Mouse (Mus musculus): Measurements from ENCODE around the gene Olfr458. TPM values are rescaled to one million over a fixed set of nuclear protein-coding genes. Genes with fewer than 3 reads are reported as not detected.

The Olfr458 gene
- polyA plus RNA-seq, 1 experiment, result not detected

DNA sequence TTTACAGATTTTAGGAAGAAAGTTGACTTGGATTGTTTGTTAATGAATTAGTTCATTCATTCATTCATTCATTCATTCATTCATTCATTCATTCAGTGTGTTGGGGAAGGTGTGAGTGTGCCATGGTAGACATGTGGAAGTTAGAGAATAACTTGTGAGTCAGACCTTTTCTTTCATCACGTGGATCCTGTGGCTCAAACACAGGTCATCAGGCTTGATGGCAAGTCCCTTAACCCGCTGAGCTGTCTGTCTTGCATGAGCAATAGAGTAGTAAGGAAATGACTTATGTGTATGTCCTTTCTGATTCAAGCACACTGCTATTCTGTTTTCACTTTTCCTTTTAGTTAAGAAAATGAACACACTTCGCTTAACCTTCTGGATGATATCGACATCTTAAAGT, 5.5 kb upstream of the Olfr458 start:
- WGBS, result 85% methylated on average over 4 of the region's 4 CpGs

GRCm38 (mm10) chr6:42447381-42447780, 17.6 kb downstream of the Olfr458 start:
- TF ChIP-seq POLR2A (IDR thresholded peaks at IDR 0.05; ENCODE audit: borderline replicate concordance, control insufficient read depth, low read depth, low read length) (no peak), CTCF (IDR thresholded peaks at IDR 0.05; ENCODE audit: control insufficient read depth, insufficient read depth, low read length) (no peak)
- no peaks in the 10 kb centered on the region for H3K4me1 ChIP-seq (ENCODE audit: control insufficient read depth, insufficient read depth, low read length)
- H3K4me3 ChIP-seq (replicated peaks; ENCODE audit: control insufficient read depth, low read depth, low read length), result no peak overlapping the region
- no peak overlapping the region for H3K27ac ChIP-seq (ENCODE audit: control insufficient read depth, insufficient read depth, low read depth, low read length, poor library complexity)
- WGBS, result 70% methylated on average over 2 of the region's 2 CpGs

More for the DNA sequence above, 5.5 kb upstream of the Olfr458 start:
- no peak for TF ChIP-seq CTCF (IDR thresholded peaks at IDR 0.05; ENCODE audit: control insufficient read depth, insufficient read depth, low read length)
- no peak for TF ChIP-seq POLR2A (IDR thresholded peaks at IDR 0.05; ENCODE audit: borderline replicate concordance, control insufficient read depth, low read depth, low read length)
- Histone ChIP-seq H3K4me1 (ENCODE audit: control insufficient read depth, insufficient read depth, low read length) (no peaks in the 10 kb centered on the region), H3K4me3 (replicated peaks; ENCODE audit: control insufficient read depth, low read depth, low read length) (no peak overlapping the region), H3K27ac (ENCODE audit: control insufficient read depth, insufficient read depth, low read depth, low read length, poor library complexity) (no peak overlapping the region)

GRCm38 (mm10) chr6:42444491-42444890, 20.5 kb downstream of the Olfr458 start:
- no peak overlapping the region for H3K4me3 ChIP-seq (replicated peaks; ENCODE audit: control insufficient read depth, low read depth, low read length)
- no peak overlapping the region for H3K27ac ChIP-seq (ENCODE audit: control insufficient read depth, insufficient read depth, low read depth, low read length, poor library complexity)
- no peaks in the 10 kb centered on the region for H3K4me1 ChIP-seq (ENCODE audit: control insufficient read depth, insufficient read depth, low read length)
- WGBS, result 80% methylated on average over 2 of the region's 2 CpGs
- no peak for TF ChIP-seq CTCF (IDR thresholded peaks at IDR 0.05; ENCODE audit: control insufficient read depth, insufficient read depth, low read length)
- TF ChIP-seq POLR2A (IDR thresholded peaks at IDR 0.05; ENCODE audit: borderline replicate concordance, control insufficient read depth, low read depth, low read length), result no peak

- 70% methylated on average over 2 of the region's 2 CpGs for whole genome bisulfite sequencing
- Histone ChIP-seq H3K27ac (ENCODE audit: control insufficient read depth, insufficient read depth, low read depth, low read length, poor library complexity) (no peak overlapping the region), H3K4me3 (replicated peaks; ENCODE audit: control insufficient read depth, low read depth, low read length) (no peak overlapping the region), H3K4me1 (ENCODE audit: control insufficient read depth, insufficient read depth, low read length) (no peaks in the 10 kb centered on the region)
- TF ChIP-seq POLR2A (IDR thresholded peaks at IDR 0.05; ENCODE audit: borderline replicate concordance, control insufficient read depth, low read depth, low read length), result no peak
- no peak for TF ChIP-seq CTCF (IDR thresholded peaks at IDR 0.05; ENCODE audit: control insufficient read depth, insufficient read depth, low read length)
These were observed 23.6 kb downstream of the Olfr458 start for GRCm38 (mm10) chr6:42441395-42441794.

DNA sequence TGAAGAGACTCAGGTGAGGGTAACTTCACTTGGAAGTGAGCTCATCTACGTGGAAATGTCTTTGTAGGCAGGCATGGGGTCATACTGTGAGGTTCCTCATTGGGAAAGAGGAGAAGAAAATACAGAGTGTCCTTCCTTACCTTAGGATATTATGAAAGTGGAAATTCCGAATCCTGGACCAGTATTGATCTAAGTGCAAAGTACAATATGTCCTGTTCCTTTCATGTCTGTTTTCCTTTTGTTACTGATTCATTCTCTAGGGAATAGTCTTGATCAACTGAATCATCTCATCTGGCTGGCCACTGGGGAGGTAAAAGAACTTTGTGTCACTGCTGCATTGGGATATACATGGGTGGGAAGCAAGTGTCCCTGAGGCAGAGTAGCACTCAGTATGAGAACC, 29.5 kb downstream of the Olfr458 start:
- Histone ChIP-seq H3K4me3 (replicated peaks; ENCODE audit: control insufficient read depth, low read depth, low read length) (no peak overlapping the region), H3K27ac (ENCODE audit: control insufficient read depth, insufficient read depth, low read depth, low read length, poor library complexity) (no peak overlapping the region), H3K4me1 (ENCODE audit: control insufficient read depth, insufficient read depth, low read length) (no peaks in the 10 kb centered on the region)
- WGBS, result 64% methylated on average over 2 of the region's 2 CpGs
- TF ChIP-seq POLR2A (IDR thresholded peaks at IDR 0.05; ENCODE audit: borderline replicate concordance, control insufficient read depth, low read depth, low read length), result no peak
- no peak for TF ChIP-seq CTCF (IDR thresholded peaks at IDR 0.05; ENCODE audit: control insufficient read depth, insufficient read depth, low read length)

GRCm38 (mm10) chr6:42434446-42434845, 30.6 kb downstream of the Olfr458 start, which contains the start of gene Tas2r126:
TSS of gene Tas2r126 (plus strand) at chr6:42434535.
- Histone ChIP-seq H3K4me1 (ENCODE audit: control insufficient read depth, insufficient read depth, low read length) (no peaks in the 10 kb centered on the region), H3K4me3 (replicated peaks; ENCODE audit: control insufficient read depth, low read depth, low read length) (no peak within 1 kb of the TSS), H3K27ac (ENCODE audit: control insufficient read depth, insufficient read depth, low read depth, low read length, poor library complexity) (no peak within 1 kb of the TSS)
- TF ChIP-seq CTCF (IDR thresholded peaks at IDR 0.05; ENCODE audit: control insufficient read depth, insufficient read depth, low read length) (no peak), POLR2A (IDR thresholded peaks at IDR 0.05; ENCODE audit: borderline replicate concordance, control insufficient read depth, low read depth, low read length) (no peak)
- 57% methylated on average over 6 of the region's 6 CpGs for WGBS

DNA sequence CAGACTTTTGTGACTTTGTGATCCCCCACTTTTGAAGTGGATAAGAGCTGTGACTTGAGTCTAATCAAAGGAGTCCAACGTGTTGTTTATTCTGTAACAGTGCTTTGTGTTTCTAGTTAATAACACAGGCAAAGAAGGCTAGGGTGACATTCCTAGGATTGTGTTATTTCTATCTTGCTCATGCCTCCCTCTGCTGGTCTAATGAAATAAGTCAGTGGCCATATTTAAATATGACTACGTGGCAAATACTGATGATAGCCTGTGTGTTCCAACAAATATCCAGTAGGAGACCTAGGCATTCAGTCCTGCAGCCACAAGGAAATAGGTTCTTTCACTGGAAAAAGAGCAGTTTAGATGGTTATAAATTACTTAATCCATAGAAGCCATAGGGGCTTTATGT, 31.4 kb downstream of the Olfr458 start:
- no peak overlapping the region for H3K27ac ChIP-seq (ENCODE audit: control insufficient read depth, insufficient read depth, low read depth, low read length, poor library complexity)
- TF ChIP-seq CTCF (IDR thresholded peaks at IDR 0.05; ENCODE audit: control insufficient read depth, insufficient read depth, low read length), result no peak
- TF ChIP-seq POLR2A (IDR thresholded peaks at IDR 0.05; ENCODE audit: borderline replicate concordance, control insufficient read depth, low read depth, low read length), result no peak
- no peak overlapping the region for H3K4me3 ChIP-seq (replicated peaks; ENCODE audit: control insufficient read depth, low read depth, low read length)
- 24% methylated on average over 2 of the region's 2 CpGs for WGBS
- no peaks in the 10 kb centered on the region for H3K4me1 ChIP-seq (ENCODE audit: control insufficient read depth, insufficient read depth, low read length)

DNA sequence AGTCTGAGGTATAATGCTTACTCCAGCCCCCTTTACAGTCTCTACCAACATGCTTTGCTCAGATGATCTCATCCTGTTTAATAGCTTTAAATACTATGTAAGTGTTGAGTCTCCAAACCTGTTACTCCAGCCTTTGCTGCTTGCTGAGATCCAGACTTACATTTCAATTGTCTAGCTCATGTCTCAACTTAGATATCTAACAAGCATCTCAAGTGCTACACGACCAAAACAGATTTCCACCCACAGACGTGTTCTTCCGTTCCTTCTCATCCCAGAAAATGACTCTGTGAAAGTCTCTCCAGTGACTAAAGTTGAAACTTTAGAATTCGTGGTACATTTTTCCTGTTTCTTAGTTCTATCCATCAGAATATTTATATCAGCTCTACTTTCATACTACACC, 38.7 kb downstream of the Olfr458 start:
- WGBS, result 68% methylated on average over 4 of the region's 4 CpGs
- H3K4me3 ChIP-seq (replicated peaks; ENCODE audit: control insufficient read depth, low read depth, low read length), result no peak overlapping the region
- H3K4me1 ChIP-seq (ENCODE audit: control insufficient read depth, insufficient read depth, low read length), result no peaks in the 10 kb centered on the region
- TF ChIP-seq POLR2A (IDR thresholded peaks at IDR 0.05; ENCODE audit: borderline replicate concordance, control insufficient read depth, low read depth, low read length), result no peak
- no peak for TF ChIP-seq CTCF (IDR thresholded peaks at IDR 0.05; ENCODE audit: control insufficient read depth, insufficient read depth, low read length)
- H3K27ac ChIP-seq (ENCODE audit: control insufficient read depth, insufficient read depth, low read depth, low read length, poor library complexity), result no peak overlapping the region

DNA sequence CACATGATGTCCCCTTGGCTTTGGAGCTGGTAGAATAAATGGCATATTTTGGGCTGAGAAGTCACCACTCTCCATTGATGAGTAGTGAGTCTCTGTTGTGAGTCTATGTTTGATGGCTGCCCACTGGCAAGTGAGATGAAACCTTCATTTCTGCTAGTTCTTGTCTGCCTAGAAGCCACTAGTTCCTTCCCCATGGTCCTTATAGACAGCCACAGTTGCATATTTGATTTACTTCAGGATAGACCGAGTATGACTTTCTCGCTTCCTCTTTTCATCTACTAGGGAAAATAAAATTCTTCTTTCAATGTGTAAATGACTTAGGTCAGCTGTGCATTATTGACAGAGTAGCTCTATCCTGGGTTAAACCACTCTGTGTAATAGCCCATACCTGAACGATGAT, 40.5 kb downstream of the Olfr458 start:
- no peak overlapping the region for H3K4me3 ChIP-seq (replicated peaks; ENCODE audit: control insufficient read depth, low read depth, low read length)
- no peak overlapping the region for H3K27ac ChIP-seq (ENCODE audit: control insufficient read depth, insufficient read depth, low read depth, low read length, poor library complexity)
- TF ChIP-seq CTCF (IDR thresholded peaks at IDR 0.05; ENCODE audit: control insufficient read depth, insufficient read depth, low read length), result no peak
- TF ChIP-seq POLR2A (IDR thresholded peaks at IDR 0.05; ENCODE audit: borderline replicate concordance, control insufficient read depth, low read depth, low read length), result no peak
- WGBS, result 35% methylated on average over 3 of the region's 3 CpGs
- no peaks in the 10 kb centered on the region; the same call in 1 of the 2 replicates for H3K4me1 ChIP-seq (ENCODE audit: control insufficient read depth, insufficient read depth, low read length)

Measured in bone marrow, adult 2 months (tissue).